Comparison of ENCODE assay signal across 8 mouse cellular contexts in the genomic region with DNA sequence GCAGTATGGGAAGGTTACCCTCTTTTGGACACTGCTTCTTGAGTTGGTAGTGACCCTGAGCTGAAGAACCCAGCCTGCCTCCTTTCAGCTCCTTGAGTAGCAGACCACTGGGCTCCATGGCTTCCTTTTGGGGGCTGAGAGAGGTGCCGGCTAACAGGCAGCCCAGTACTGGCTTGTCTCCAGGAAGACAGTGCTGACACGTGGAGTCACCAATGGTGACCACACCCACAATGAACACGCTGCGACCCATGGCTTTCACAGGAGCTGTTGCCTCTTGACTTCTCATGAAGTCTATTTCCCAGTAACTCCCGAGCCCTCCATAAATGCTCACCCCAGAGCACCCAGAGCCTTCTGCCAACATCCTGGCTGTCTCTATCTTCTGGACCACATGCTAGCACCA. TPM values are rescaled to one million over a fixed set of nuclear protein-coding genes. Genes with fewer than 3 reads are reported as not detected.
DNase-seq lines count a peak whose midpoint lies in the region; ATAC-seq and TF ChIP-seq lines count a peak whose summit lies in the region.

No protein-coding gene starts in this region.

- peaks cover 22% of the 10 kb centered on the region for H3K4me1 ChIP-seq in E14TG2a.4 (replicated peaks; ENCODE audit: low read depth, low read length)

- DNase-seq in gastrocnemius, adult 2 months: no peak
- no peak for DNase-seq in gastrocnemius, postnatal 36 days
- DNase-seq in heart, postnatal 4 days: peak; percentile 26
- DNase-seq in embryo, embryonic 11 days: no peak
- DNase-seq in cerebellum, postnatal 14 days: no peak

- H3K36me3 ChIP-seq in E14TG2a.4 (ENCODE audit: insufficient read depth, low read length): no peaks in the 10 kb centered on the region

- H3K9me3 ChIP-seq in E14TG2a.4 (ENCODE audit: low read length): no peaks in the 10 kb centered on the region

- H3K4me3 ChIP-seq in gastrocnemius, adult 2 months: peak overlapping the region; percentile 71
- peak overlapping the region; percentile 58 for H3K4me3 ChIP-seq in E14TG2a.4 (replicated peaks; ENCODE audit: low read length)

- H3K27me3 ChIP-seq in E14TG2a.4 (ENCODE audit: insufficient read depth, low read length): peaks cover 62% of the 10 kb centered on the region

- TF ChIP-seq CTCF in gastrocnemius, adult 2 months (IDR thresholded peaks at IDR 0.05): no peak
- no peak for TF ChIP-seq CTCF in E14TG2a.4 (conservative IDR thresholded peaks at IDR 0.05; ENCODE audit: low read length)

- peak; percentile 65 for ATAC-seq in megakaryocyte progenitor cell, adult 5-6 weeks (replicated peaks; ENCODE audit: poor library complexity)
- ATAC-seq in cerebellum, adult (ENCODE audit: insufficient number of reproducible peaks, low FRiP score, low TSS enrichment): no peak

- no peak overlapping the region for H3K27ac ChIP-seq in gastrocnemius, adult 2 months

- intact Hi-C loops in gastrocnemius, adult 2 months (cut with DNase I): no loop called here
- intact Hi-C loops in gastrocnemius, postnatal 36 days (cut with DNase I): no loop called here

RNA-seq across cellular contexts. Expression of gene Slc23a4, which starts 6.5 kb away (rescaled TPM):
- not detected for total RNA-seq in gastrocnemius, adult 2 months (2021)
- total RNA-seq in gastrocnemius, postnatal 36 days (2021): not detected
- total RNA-seq in heart, postnatal 4 days (2021): under 1 TPM; 0.45 to 0.83 TPM
- total RNA-seq in megakaryocyte progenitor cell, adult 5-6 weeks (2015): 0.42 TPM in 1 of 2 replicates, not detected in the other
- total RNA-seq in megakaryocyte progenitor cell, adult 5-6 weeks (2017): 0.10 TPM in 1 of 2 replicates, not detected in the other
